Mouse (Mus musculus): ENCODE data around the gene Pttg1ip. TPM values are rescaled to one million over a fixed set of nuclear protein-coding genes. Genes with fewer than 3 reads are reported as not detected.

Gene Pttg1ip
- total RNA-seq, 2 experiments from 2014 or later = 30.5 to 36.5 TPM

GRCm38 (mm10) chr10:77580027-77580920 lies 1.2 kb upstream of the Pttg1ip start:
- intact Hi-C loops (cut with DNase I) = loop anchor here (5.0 to 10.0 kb wide), 2 partner anchors 42 to 165 kb away; partner anchors contain the start of genes Adarb1 and Ube2g2
- Histone ChIP-seq H3K4me3 (no peak overlapping the region), H3K27ac (peak overlapping the region; percentile 97)

GRCm38 (mm10) chr10:77581023-77581407 lies 505 bp upstream of the Pttg1ip start:
- TF ChIP-seq CTCF (IDR thresholded peaks at IDR 0.05) = no peak

More at GRCm38 (mm10) chr10:77580027-77580920, 1.2 kb upstream of the Pttg1ip start:
- peak; percentile 51 for DNase-seq
- TF ChIP-seq CTCF (IDR thresholded peaks at IDR 0.05) = no peak

GRCm38 (mm10) chr10:77582285-77582618 lies 732 bp downstream of the Pttg1ip start:
- no peak for DNase-seq
- Histone ChIP-seq H3K27ac (peak overlapping the region; percentile 97), H3K4me3 (peak overlapping the region; percentile 82)
- no peak for TF ChIP-seq CTCF (IDR thresholded peaks at IDR 0.05)
- intact Hi-C loops (cut with DNase I) = loop anchor here (5.0 to 10.0 kb wide), 2 partner anchors 40 to 167 kb away; partner anchors contain the start of genes Adarb1 and Ube2g2

More at GRCm38 (mm10) chr10:77581023-77581407, 505 bp upstream of the Pttg1ip start:
- DNase-seq = no peak
- peak overlapping the region; percentile 97 for H3K27ac ChIP-seq
- H3K4me3 ChIP-seq = peak overlapping the region; percentile 82
- intact Hi-C loops (cut with DNase I) = loop anchor here (5.0 to 10.0 kb wide), 2 partner anchors 41 to 166 kb away; partner anchors contain the start of genes Adarb1 and Ube2g2

- intact Hi-C loops (cut with DNase I) = loop anchor here (5.0 to 10.0 kb wide), 2 partner anchors 38 to 169 kb away; partner anchors contain the start of genes Adarb1 and Ube2g2
- H3K4me3 ChIP-seq = peak overlapping the region; percentile 82
- DNase-seq = peak; percentile 61
- TF ChIP-seq CTCF (IDR thresholded peaks at IDR 0.05) = no peak
- peak overlapping the region; percentile 97 for H3K27ac ChIP-seq
Observed at GRCm38 (mm10) chr10:77583795-77584422, 2.4 kb downstream of the Pttg1ip start.

GRCm38 (mm10) chr10:77586637-77587036 lies 5.1 kb downstream of the Pttg1ip start:
- intact Hi-C loops (cut with DNase I) = loop anchor here (2.0 to 10.0 kb wide), 2 partner anchors 16 to 172 kb away; partner anchors contain the start of gene Adarb1
- no peak for TF ChIP-seq CTCF (IDR thresholded peaks at IDR 0.05)
- no peak for DNase-seq
- Histone ChIP-seq H3K27ac (no peak overlapping the region), H3K4me3 (no peak overlapping the region)

- intact Hi-C loops (cut with DNase I) = loop anchor here (2.0 to 10.0 kb wide), 2 partner anchors 16 to 172 kb away; partner anchors contain the start of gene Adarb1
- DNase-seq = no peak
- no peak for TF ChIP-seq CTCF (IDR thresholded peaks at IDR 0.05)
- Histone ChIP-seq H3K4me3 (no peak overlapping the region), H3K27ac (peak overlapping the region; percentile 58)
Observed at GRCm38 (mm10) chr10:77587091-77587775, 5.7 kb downstream of the Pttg1ip start.

- TF ChIP-seq CTCF (IDR thresholded peaks at IDR 0.05) = no peak
- Histone ChIP-seq H3K27ac (peak overlapping the region; percentile 58; the same call in 1 of the 2 replicates), H3K4me3 (no peak overlapping the region)
- intact Hi-C loops (cut with DNase I) = loop anchor here (10.0 kb wide), 1 partner anchor 173 kb away; the partner anchor contains the start of gene Adarb1
- DNase-seq = no peak
Observed at GRCm38 (mm10) chr10:77588036-77588435, 6.5 kb downstream of the Pttg1ip start.

- TF ChIP-seq CTCF (IDR thresholded peaks at IDR 0.05) = no peak
- no peak for DNase-seq
- Histone ChIP-seq H3K4me3 (no peak overlapping the region), H3K27ac (no peak overlapping the region; the same call in 1 of the 2 replicates)
- intact Hi-C loops (cut with DNase I) = loop anchor here (10.0 kb wide), 1 partner anchor 174 kb away; the partner anchor contains the start of gene Adarb1
Observed at GRCm38 (mm10) chr10:77589117-77589516, 7.6 kb downstream of the Pttg1ip start.

- no peak overlapping the region for H3K4me3 ChIP-seq
- H3K27ac ChIP-seq = 0 out of 2 replicates have a peak overlapping the region, but pooled peaks have one; percentile 13
- no peak for DNase-seq
- intact Hi-C loops (cut with DNase I) = loop anchor here (10.0 kb wide), 1 partner anchor 175 kb away; the partner anchor contains the start of gene Adarb1
- no peak for TF ChIP-seq CTCF (IDR thresholded peaks at IDR 0.05)
Observed at GRCm38 (mm10) chr10:77589749-77590148, 8.2 kb downstream of the Pttg1ip start.

- no peak overlapping the region for H3K27ac ChIP-seq
- intact Hi-C loops (cut with DNase I) = no loop called here
- peak; percentile 63 for DNase-seq
- no peak overlapping the region for H3K4me3 ChIP-seq
- peak; percentile 71 for TF ChIP-seq CTCF (IDR thresholded peaks at IDR 0.05)
Observed at GRCm38 (mm10) chr10:77590812-77591211, 9.3 kb downstream of the Pttg1ip start.

- no peak overlapping the region for H3K4me3 ChIP-seq
- DNase-seq = no peak
- H3K27ac ChIP-seq = no peak overlapping the region
- intact Hi-C loops (cut with DNase I) = no loop called here
- no peak for TF ChIP-seq CTCF (IDR thresholded peaks at IDR 0.05)
Observed at GRCm38 (mm10) chr10:77591546-77591945, 10.0 kb downstream of the Pttg1ip start.

GRCm38 (mm10) chr10:77596060-77596459 lies 14.5 kb downstream of the Pttg1ip start:
- DNase-seq = no peak
- TF ChIP-seq CTCF (IDR thresholded peaks at IDR 0.05) = no peak
- Histone ChIP-seq H3K27ac (no peak overlapping the region), H3K4me3 (no peak overlapping the region)
- intact Hi-C loops (cut with DNase I) = no loop called here
